Mouse (Mus musculus) heart, postnatal 0 days (tissue): ENCODE data around the gene Coq10a.

Experiments
- CTCF ChIP-seq: IDR thresholded peaks from 2 replicates; pipeline ENCODE4 v1.5.1; 2016; ENCODE audit warnings: antibody characterized with exemption, control low read depth, low read depth
- EP300 ChIP-seq: IDR thresholded peaks from 2 replicates; pipeline ENCODE4 v1.6.1; 2016; ENCODE audit warnings: antibody characterized with exemption, low read depth

GRCm38 (mm10) chr10:128372989-128373748 lies 4.4 kb upstream of the Coq10a start:
- TF ChIP-seq CTCF, result no peak
- peak; percentile 43; the same call in 1 of the 2 replicates for TF ChIP-seq EP300
